Mouse (Mus musculus) adrenal gland, adult 18-20 months (tissue): ENCODE results near the gene Nmral1. TPM values are rescaled to one million over a fixed set of nuclear protein-coding genes. Genes with fewer than 3 reads are reported as not detected.
"Not testable (repeated sequence)": the region's sequence is repeated elsewhere in the genome, so short reads cannot be mapped to it uniquely, and the experiment has no call there.

Experiments
- DNase-seq, 2 experiments: peaks; one replicate each; pipeline ENCODE4 v3.0.0; 2021 to 2022; ENCODE audit warnings: low spot score in 2 of 2
- total RNA-seq, 2 experiments: library from RNA; stranded (reverse); gene quantifications; 1 replicate in 1 of 2; 2 replicates in 1 of 2; pipeline ENCODE4 v1.2.3; 2021

Gene Nmral1
- total RNA-seq, 2 experiments from 2014 or later, result 3.1 to 4.7 TPM

DNA sequence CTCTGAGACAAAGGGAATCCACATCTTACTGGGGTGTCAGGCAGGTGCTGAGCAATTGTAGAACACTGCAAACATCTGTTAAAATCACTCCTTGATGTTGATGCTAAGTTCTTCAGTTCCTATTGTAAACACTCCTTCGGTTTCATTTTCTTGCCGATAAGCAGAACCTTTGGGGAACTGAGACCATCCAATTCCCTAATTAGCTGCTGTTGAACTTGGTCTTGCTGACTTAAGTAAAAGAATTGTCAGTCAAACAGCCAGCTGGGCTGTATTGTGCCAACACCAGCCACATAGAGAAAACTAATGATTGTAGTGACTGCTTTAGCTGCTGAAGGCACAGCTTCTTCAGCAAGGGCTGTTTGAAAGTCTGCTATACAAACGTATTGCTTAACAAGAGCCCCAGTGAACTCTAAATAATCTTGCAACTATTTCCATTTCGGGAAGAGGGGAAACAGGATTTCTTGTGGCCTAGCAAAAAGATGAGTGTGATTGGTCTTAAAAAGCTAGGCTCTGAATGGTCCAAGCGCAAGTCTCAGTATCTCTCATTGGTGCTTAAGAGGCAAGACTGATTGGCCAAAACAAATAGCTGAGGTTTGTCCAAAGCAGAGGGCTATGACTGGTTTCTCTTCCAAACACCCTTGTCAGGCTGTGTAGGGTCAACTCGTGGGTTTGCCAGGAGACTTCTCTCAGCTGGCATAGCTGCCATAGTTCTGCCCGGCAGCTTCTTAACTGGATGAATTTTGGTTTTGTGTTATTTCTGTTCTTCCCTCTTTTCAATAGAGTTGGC, 3.2 kb upstream of the Nmral1 start:
- DNase-seq, result no peak

DNA sequence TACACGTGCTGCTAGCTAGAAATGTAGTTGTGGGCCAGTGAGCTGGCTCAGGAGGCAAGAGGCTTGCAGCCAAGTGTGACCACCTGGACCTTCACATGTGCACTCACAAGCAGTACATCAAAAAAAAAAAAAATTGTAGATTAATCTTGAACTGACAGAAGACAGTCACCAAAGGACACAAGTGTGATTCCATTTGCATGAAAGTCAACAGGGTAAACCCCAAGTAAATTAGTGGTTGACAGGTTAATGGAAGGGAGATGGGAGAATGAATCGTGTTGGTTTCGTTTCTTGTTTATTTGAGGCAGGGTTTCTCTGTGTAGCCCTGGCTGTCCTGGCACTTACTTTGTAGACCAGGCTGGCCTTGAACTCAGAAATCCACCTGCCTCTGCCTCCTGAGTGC, 1.3 kb downstream of the Nmral1 start:
- no peak for DNase-seq

DNA sequence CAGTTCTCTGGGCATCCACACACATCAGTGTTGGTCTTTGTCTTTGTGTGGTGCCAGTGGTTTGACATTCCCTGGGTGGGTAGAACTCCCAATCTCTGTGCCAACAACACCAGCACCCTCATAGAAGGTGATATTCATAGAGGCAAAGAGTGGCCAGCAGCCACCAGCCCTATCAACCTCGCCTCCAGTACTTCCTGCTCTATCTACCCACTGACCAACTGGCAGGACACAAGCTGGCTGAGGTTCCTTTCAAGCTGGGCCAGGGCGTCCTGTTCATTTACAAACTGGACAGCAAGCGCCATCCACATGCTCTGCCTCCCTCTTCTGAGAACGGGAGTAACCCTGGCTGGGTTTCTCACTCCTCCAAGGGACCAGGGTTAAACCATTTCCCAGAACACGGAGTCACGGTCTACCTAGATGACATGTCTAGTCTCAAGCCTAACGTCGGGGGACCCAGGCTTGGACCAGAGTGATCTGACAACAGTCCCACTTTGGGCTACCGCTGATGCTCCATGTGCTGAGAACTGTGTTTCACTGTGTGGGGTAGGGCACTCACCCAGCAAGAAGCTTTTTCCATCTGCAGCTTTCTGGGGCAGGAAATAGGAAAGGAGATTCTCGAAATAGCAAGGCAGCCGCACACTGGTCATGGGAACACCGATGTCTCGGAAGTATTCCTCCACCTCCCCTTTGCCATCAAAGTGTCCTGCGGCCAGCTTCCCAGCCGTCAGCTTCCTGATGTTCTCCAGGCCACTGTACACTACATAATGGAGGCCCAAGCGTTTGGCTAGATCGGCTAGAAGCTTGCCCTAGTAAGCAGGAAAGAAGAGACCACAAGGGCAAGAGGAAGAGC, 5.1 kb downstream of the Nmral1 start:
- DNase-seq, result no peak

DNA sequence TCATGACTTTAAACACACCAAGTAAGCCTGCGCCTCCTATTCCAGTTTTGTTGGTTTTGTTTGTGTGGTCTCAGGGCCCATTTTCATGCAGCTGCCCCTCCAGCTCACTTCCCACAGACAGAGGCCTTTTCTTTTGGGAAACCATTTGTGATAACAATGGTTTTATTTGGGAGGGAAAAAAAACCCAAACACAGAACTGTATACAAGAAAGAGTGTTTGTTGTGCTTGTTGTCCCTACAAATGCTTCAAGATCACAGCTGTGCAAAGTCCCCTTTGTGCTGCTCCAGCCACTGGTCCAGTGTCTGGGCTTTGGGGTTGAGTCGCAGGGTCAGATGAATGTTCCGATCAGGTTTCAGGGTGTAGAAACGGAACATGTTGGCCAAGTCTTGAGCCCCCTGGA, 8.0 kb downstream of the Nmral1 start:
- DNase-seq, result no peak

DNA sequence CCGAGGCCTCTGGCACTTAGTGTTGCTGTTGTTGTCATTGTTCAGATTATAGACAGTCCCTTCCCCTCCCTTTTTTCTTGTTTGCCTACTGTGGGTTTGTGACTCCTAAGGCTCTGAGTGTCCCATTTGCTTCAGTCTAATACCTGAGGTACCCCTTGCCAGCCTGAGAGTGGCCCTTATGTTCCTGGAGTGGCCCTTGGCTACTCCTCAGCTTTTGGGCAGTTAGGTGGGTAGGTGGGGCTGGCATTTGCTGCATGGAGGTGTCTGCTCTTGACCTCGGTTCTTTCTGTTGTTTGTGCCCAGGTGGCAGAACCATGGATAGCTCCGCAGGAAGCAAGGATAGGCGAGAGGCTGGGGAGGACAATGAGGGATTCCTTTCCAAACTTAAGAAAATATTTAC, 13.6 kb downstream of the Nmral1 start:
- DNase-seq, result no peak

DNA sequence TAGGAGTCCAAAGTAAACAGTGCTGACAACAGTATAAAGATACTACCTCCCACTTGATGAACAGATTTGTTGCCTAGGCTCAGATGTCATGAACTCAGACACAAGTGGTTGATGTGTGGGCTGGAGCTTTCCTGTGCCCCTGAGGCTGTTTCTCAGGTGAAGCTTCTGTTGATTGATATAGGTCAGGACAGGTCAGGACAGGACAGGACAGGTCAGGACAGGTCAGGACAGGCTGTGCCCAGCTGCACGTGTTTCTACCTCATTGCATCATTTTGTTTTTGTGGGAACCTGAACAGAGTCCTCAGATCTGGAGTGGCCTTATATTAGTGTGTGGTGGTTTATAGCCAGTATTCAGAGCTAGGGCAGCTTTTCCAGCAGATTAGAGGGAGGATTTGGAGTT, 16.5 kb downstream of the Nmral1 start:
- DNase-seq, result no peak

DNA sequence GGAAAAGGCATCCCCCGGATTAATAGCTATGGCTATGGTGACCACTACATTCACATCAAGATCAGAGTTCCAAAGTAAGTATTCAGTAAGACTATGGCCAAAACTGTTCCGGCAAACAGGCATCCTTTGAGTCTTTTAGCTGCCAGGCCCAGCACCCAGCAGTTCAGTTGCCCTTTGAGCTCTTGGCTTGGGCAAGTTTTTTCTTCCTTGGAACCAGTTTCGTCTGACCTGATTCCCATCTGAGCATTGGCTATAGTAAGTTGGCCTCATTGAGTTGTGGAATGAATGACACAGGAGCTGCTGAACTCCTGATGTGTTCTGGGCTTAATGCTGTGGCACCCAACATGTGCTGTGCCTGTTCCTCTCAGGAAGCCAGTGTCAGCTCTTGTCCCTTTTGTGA, 17.9 kb downstream of the Nmral1 start:
- no peak for DNase-seq

DNA sequence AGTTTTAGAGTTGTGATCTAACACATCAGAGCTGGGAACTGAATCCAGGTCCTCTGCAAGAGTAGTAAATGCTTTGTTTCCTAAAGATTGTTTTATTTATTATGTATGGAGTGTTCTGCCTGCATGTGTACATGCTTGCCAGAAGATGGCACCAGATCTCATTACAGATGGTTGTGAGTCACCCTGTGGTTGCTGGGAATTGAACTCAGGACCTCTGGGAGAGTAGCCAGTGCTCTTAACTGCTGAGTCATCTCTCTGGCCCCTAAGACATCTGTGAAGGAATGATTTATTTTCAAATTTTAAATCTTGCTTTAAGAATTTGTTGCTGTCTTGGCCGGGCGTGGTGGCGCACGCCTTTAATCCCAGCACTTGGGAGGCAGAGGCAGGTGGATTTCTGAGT, 29.8 kb downstream of the Nmral1 start:
- DNase-seq, result not testable (repeated sequence)

DNA sequence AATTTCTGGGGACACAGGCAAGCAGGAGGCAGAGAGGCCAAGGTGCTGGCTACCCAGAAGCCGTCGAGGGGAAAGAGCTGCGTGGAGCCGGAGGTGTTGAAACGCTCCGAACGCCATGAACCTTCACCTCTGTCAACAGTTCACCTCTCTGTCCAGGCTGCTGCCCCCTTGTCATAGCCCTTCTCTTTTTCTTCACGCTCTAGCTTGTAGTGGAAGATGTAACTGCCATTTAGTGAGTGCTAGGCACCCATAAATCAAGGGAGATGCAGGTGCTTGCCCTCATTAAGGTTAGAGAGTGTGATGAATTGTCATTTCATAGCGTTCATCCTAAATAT, 34.7 kb downstream of the Nmral1 start:
- DNase-seq, result no peak

DNA sequence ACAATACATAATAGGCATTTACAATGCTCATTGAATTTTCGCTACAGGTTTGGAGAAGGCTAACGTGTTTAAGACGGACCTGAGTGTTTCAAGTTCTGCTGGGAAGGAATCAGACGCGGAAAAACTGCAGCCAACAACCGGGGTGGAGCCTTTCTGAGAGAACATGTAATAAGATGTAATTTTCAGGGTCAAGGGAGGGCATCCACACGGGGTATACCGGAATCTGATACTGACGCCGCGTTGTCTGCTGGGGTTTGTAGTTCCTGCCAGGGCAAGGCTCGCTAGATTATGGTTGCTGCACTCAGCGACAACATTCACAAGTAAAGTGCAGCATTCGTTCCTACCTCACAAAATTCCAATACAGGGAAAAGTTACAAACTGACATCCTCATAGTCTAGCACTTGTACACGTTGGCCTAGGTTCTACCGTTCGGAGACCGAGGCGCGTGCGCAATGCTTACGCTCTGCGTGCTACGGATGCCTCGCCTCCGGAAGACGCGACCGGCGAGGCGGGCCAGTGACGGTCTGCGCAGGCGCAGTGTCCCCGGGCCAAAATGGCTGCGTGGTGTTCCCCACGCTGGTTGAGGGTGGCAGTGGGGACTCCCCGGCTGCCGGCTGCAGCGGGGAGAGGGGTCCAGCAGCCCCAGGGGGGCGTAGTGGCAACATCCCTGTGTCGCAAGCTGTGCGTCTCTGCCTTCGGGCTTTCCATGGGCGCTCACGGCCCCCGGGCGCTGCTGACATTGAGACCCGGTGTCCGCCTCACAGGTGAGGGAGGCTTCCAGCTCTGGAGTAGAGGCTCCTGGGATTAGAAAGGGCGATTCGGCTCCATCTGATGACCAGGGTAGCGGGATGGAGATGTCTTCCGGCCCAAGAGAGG, 35.3 kb downstream of the Nmral1 start:
- DNase-seq, result peak; percentile 98

DNA sequence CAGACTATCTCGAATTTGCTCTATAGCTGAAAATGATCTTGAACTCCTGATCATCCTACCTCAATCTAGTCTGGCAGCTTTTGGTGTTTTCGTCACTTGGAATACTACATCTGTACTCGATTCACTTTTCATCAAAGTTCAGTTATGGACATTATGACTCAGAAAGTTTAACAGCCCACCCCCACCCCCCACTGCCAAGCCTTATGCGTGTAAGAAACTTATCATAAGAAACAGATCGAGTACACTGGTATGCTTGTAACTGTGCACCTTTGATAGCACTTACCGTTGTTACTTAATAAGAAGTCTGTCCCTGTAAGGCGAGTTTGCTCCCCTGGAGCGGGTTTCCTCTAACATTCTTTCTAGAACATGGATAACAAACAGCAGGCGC, 36.0 kb downstream of the Nmral1 start:
- DNase-seq, result no peak

DNA sequence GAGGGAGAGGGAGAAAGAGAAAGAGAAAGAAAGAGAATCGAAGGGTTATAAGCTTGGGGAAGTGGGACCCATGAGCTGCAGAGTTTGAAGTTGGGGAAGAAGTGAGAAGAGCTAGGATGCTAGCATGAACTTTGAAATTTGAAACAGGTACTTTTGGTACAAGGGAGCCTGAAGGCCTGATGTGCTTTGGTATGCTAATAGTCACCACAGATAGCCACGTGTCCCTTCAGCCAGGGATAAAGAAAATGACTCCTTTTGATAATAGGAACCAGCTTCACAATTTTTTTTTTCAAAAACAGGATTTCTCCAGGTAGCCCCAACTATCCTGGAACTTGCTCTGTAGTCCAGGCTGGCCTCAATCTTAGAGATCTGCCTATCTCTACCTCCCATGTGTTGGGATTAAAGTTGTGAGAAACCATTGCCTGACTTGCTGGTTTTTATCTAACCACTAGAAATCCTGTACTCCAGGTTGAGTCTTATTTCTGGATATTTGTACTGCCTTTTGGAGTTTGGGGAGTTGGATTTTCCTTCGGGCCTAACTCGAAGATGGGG, 36.5 kb downstream of the Nmral1 start:
- DNase-seq, result no peak

DNA sequence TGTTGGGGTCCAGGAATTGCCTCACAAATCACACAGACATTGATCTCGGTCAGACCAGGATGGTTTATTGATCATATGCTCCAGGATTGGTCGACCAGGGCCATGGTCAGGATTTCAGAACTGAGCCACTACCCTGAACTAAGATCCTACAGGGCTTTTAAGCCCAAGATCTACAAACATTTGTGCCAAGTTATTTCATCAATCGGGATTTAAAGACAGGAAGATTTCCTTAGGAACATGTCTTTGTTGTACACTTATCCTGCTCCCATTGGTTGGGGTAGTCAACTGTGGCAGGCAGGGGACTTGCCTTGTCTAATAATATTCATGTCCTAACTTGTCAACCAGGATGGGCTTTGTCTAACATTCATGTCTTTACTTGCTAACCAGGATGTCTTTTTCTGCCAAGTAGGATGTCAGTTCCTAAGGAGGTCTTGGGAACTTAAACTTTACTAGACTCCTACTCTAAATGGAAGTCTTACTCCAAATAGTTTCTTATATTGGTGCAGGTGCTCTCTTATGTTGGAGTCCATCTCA, 38.2 kb downstream of the Nmral1 start:
- DNase-seq, result not testable (repeated sequence)

DNA sequence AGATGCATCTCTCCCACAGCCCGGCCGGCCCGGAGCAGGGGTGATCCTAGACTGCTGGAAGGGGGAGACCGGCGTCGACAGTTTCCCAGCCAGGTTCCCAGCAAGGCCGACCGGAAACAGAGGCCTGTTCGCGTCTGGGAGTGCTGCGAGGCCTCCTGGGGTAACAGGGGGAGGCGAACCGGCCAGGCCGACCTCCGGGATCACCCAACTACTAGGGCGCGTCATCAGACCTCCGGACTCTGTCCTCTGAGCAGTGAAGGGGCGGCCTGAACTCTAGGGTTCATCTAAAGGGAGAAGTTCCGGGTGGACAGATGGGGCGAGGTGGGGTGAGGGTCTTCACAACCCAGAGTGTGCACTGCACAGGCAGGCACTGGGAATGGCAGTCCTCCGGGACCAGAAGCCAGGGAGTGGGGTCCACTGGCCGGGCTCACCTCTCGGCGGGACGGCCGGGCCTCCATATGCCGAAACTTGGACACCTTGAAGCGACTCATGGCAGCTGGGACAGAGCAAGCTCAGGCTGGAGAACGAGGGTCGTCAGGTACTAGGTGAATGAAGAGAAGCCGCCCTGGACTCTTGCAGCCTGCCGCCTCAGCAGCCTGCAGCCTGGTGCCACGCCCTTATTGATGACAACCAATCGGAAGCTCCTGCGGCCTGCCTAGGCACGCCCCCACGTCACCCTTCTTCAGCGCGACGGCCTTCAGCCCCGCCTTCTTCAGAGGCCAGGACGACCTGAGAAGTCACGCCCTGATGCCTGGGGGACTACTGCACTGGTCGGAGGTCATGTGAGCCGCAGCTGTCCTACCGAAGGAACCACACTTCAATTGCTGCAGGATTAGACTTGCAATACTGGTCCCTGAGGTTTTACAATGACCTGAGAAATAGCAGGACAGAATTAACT, 39.8 kb downstream of the Nmral1 start, which contains the start of gene Coro7:
Coro7 (minus strand) TSS at position 657 of the 898 bp plus-strand sequence.
- DNase-seq, result peak; percentile 75 to 82

DNA sequence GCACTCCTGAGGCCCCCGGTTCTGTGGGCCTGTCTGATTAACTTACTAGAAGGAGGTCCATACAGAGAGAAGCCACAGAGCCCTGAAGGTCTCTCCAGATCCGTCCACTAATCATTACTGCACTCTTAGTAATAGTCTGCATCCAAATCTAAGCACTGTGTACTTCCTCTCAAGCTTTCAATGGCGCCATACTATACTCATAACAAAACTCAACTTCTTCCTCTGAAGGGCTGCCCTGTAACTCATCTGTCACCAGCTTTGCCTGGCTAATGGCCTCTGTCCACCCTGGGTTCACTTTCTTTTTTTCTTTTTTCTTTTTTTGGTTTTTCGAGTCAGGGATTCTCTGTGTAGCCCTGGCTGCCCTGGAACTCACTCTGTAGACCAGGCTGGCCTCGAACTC, 41.1 kb downstream of the Nmral1 start:
- DNase-seq, result no peak

DNA sequence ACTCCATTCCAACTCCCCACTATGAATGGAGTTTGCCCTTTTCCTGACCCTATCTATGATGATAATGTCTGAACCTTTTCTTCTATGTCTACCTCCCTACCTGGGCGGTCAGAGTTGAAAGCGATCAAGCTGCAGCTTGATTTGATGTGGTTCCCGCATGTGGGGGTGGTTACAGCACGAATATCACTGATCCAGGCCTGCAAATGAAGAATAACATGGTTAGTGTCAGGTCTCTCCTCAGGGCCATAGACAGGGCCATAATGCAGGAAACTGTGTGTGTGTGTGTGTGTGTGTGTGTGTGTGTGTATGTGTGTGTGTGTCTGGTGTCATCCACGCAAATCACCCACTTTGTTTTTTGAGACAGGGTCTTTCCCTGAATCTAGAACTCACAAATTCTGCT, 42.3 kb downstream of the Nmral1 start:
- no peak for DNase-seq

DNA sequence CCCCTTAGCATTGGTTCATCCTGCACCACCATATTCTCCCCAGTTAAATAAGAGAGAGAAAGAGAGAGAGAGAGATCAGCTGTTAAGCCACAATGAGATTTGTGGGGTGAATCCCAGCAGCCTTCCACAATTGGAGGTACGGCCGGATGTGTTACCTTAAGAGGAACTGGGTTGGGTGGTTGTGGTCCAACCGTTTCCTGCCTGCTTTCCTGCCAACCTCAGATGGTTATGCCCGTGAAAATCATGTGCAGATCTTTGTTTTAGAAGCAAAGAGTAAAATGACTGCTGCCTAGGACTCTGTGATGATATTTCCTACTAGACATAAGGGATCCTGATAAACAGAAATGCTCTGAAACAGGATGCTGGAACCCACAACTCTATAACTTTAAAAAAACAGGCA, 45.1 kb downstream of the Nmral1 start:
- DNase-seq, result no peak

DNA sequence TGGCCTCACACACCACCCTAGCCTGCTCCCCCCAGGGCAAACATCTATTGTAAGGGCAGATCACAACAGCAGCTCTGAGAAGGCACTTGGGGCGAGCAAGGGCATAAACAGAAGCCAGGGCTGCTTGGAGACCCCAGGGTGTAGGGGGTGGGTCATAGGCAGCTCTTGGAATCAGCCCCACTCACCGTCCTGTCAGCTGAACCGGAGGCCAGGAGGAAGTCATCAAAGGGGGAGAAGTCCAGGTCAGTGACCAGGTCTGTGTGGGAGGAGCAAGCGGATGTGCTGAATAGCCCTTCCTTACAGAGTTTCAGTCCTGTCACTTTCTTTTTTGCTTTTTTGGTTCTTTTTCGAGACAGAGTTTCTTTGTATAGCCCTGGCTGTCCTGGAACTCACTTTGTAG, 48.8 kb downstream of the Nmral1 start:
- DNase-seq, result no peak

DNA sequence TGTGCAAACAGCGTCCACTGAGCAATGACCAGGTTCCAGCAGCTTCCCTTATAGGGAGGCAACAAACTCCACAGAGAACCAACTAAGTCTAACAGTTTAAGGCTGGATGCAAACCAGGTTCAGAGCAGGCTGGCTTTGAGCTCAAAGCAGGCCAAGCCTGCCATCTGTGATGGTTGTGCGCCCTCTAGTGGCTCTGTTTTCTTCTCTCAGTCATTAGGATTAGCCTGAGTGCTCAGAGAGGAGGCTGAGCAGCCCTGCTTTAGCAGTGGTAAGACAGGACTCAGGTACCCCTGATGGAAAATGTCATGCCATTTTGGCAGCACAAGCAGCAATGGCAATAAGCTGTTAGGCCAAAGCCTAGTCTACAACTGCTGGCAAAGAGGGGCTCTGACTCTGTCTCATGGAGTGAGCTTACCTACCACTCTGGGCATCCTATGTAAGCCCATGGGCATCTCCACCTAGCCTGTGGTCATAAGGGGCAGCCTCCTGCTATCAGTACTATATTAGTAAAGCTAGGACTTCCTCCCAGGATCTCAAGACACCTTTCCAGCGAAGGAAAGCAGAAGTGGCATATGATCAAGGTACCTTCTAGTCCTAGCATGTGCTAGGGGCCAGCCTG, 51.9 kb downstream of the Nmral1 start:
- DNase-seq, result peak; percentile 85 to 87
